Mouse (Mus musculus) stomach, embryonic 14.5 days (tissue): Measurements from ENCODE around the gene Cpa5. TPM values are rescaled to one million over a fixed set of nuclear protein-coding genes. Genes with fewer than 3 reads are reported as not detected.

Experiments
- ATAC-seq: fragments of 200-750 bp; cut with Nextera tagmentation; 2 replicates; pipeline ENCODE4 v1.8.0; 2017; ENCODE audit warnings: low read depth, moderate TSS enrichment; ENCODE audit not compliant: insufficient number of reproducible peaks, insufficient read depth, low FRiP score
- H3K27ac ChIP-seq: fragments of 300-500 bp; sonication (generic); 2 replicates; pipeline ENCODE4 v1.5.1; 2014; ENCODE audit warnings: mild to moderate bottlenecking, low read length, moderate library complexity, mixed read lengths
- H3K27me3 ChIP-seq: fragments of 300-500 bp; sonication (generic); 2 replicates; pipeline ENCODE4 v1.6.1; 2014; ENCODE audit warnings: low read length, control low read depth, mixed read lengths; ENCODE audit not compliant: control insufficient read depth, insufficient read depth
- H3K36me3 ChIP-seq: fragments of 300-500 bp; sonication (generic); 2 replicates; pipeline ENCODE4 v1.6.1; 2014; ENCODE audit warnings: mild to moderate bottlenecking, control low read depth, low read length, moderate library complexity, mixed read lengths; ENCODE audit not compliant: control insufficient read depth, insufficient read depth
- H3K4me1 ChIP-seq: fragments of 300-500 bp; sonication (generic); 2 replicates; pipeline ENCODE4 v1.6.1; 2014; ENCODE audit warnings: low read length, control low read depth, mixed read lengths; ENCODE audit not compliant: control insufficient read depth, insufficient read depth
- H3K4me2 ChIP-seq: fragments of 300-500 bp; sonication (generic); replicated peaks from 2 replicates; pipeline ENCODE4 v1.6.1; 2014; ENCODE audit warnings: low read depth, low read length, control low read depth
- H3K4me3 ChIP-seq: fragments of 300-500 bp; sonication (generic); 2 replicates; pipeline ENCODE4 v1.5.1; 2014; ENCODE audit warnings: low read depth, low read length, control low read depth
- H3K9ac ChIP-seq: fragments of 300-500 bp; sonication (generic); replicated peaks from 2 replicates; pipeline ENCODE4 v1.6.1; 2014; ENCODE audit warnings: low read depth, mild to moderate bottlenecking, control low read depth, low read length, moderate library complexity, mixed read lengths
- H3K9me3 ChIP-seq: fragments of 300-500 bp; sonication (generic); 2 replicates; pipeline ENCODE4 v1.6.1; 2016; ENCODE audit warnings: low read depth, low read length, control low read depth; ENCODE audit not compliant: control insufficient read depth
- WGBS: fragments of 180-500 bp; shearing (Covaris S2); extraction: QIAGEN DNeasy Blood & Tissue Kit; methylation state at CpG from one replicate; pipeline ENCODE4 v1.1.7; 2014; 5-methylcytosine and 5-hydroxymethylcytosine counted together
- polyA plus RNA-seq: library from polyadenylated mRNA; unstranded; fragments of >200 nt; fragmentation: Nextera tagmentation; extraction: Ambion mirVana; gene quantifications from 2 replicates; pipeline ENCODE4 v1.2.1, GENCODE M21; 2014

Gene Cpa5
- polyA plus RNA-seq: 0.13 and 0.15 TPM in 2 replicates

- Histone ChIP-seq H3K27ac (no peak within 1 kb of the TSS), H3K4me1 (peaks cover 2% of the 10 kb centered on the region), H3K4me3 (no peak within 1 kb of the TSS), H3K36me3 (no peaks in the 10 kb centered on the region), H3K9me3 (no peaks in the 10 kb centered on the region), H3K27me3 (no peaks in the 10 kb centered on the region), H3K9ac (no peak within 1 kb of the TSS), H3K4me2 (no peak within 1 kb of the TSS)
- 97% methylated on average over 7 of the region's 7 CpGs for WGBS
- no peak for ATAC-seq
Measured at GRCm38 (mm10) chr6:30610710-30611109, at the start of gene Cpa5. Gene Cpa5, plus strand, starts transcription at chr6:30611010.

- WGBS: 73% methylated on average over 4 of the region's 4 CpGs
- H3K4me1 ChIP-seq: no peaks in the 10 kb centered on the region
Measured at GRCm38 (mm10) chr6:30562132-30562531, 48.7 kb upstream of the Cpa5 start.

GRCm38 (mm10) chr6:30563575-30563974 is 47.2 kb upstream of the Cpa5 start:
- Histone ChIP-seq H3K4me3 (no peak overlapping the region), H3K27ac (no peak overlapping the region), H3K9me3 (no peaks in the 10 kb centered on the region), H3K4me2 (no peak overlapping the region), H3K36me3 (no peaks in the 10 kb centered on the region), H3K4me1 (no peaks in the 10 kb centered on the region), H3K9ac (no peak overlapping the region), H3K27me3 (no peaks in the 10 kb centered on the region)
- WGBS: 68% methylated on average over 6 of the region's 6 CpGs
- ATAC-seq: peak; percentile 49; the same call in 1 of the 2 replicates

More at GRCm38 (mm10) chr6:30562132-30562531, 48.7 kb upstream of the Cpa5 start:
- ATAC-seq: no peak
- no peaks in the 10 kb centered on the region for H3K27me3 ChIP-seq
- no peaks in the 10 kb centered on the region for H3K36me3 ChIP-seq
- no peak overlapping the region for H3K4me3 ChIP-seq
- H3K27ac ChIP-seq: no peak overlapping the region
- H3K9ac ChIP-seq: no peak overlapping the region
- no peak overlapping the region for H3K4me2 ChIP-seq
- H3K9me3 ChIP-seq: no peaks in the 10 kb centered on the region

DNA sequence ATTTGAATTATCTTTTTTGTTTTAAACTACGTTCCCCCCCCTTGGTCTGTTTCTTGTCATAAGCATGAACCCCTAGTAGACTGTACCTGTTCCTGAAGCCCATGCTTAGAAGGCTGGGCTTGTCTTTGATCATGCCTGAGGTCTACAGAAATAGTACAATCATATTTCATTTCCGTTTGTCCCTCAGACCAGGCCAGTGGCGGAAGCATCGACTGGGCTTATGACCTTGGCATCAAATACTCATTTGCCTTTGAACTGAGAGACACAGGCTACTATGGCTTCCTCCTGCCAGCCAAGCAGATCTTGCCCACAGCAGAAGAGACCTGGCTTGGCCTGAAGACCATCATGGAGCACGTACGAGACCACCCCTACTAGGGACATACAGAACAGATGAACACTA is 46.8 kb upstream of the Cpa5 start:
- H3K4me3 ChIP-seq: no peak overlapping the region
- WGBS: 86% methylated on average over 6 of the region's 6 CpGs
- H3K9me3 ChIP-seq: no peaks in the 10 kb centered on the region
- no peaks in the 10 kb centered on the region for H3K36me3 ChIP-seq
- ATAC-seq: no peak
- H3K27ac ChIP-seq: no peak overlapping the region
- H3K4me1 ChIP-seq: no peaks in the 10 kb centered on the region
- H3K9ac ChIP-seq: no peak overlapping the region
- H3K27me3 ChIP-seq: no peaks in the 10 kb centered on the region
- no peak overlapping the region for H3K4me2 ChIP-seq

DNA sequence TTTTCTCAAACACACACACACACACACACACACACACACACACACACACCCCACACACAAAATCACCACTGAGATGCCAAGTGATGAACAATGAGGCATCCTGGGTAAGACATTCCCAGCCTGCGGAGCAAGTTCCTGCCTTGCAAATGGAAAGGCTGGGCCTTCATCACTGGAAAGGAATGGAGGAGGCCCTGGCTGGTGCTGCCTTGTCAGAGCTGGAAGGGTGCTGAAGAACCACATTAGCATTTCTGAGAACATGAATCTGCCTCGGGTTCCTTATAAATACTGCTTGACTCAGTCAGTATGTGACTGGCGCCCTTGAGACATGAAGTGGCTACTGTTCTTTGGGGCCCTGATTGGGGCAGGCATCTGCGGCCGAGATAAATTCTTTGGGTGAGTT is 42.7 kb upstream of the Cpa5 start, which contains the start of gene Cpa4:
Gene Cpa4, plus strand, starts transcription at position 301 of the 400 bp plus-strand sequence.
- Histone ChIP-seq H3K36me3 (no peaks in the 10 kb centered on the region), H3K9ac (no peak within 1 kb of the TSS), H3K4me2 (no peak within 1 kb of the TSS), H3K27ac (no peak within 1 kb of the TSS), H3K9me3 (no peaks in the 10 kb centered on the region), H3K4me1 (peaks cover 4% of the 10 kb centered on the region), H3K27me3 (no peaks in the 10 kb centered on the region), H3K4me3 (no peak within 1 kb of the TSS)
- ATAC-seq: no peak
- 71% methylated on average over 5 of the region's 5 CpGs for WGBS

- Histone ChIP-seq H3K4me1 (peaks cover 6% of the 10 kb centered on the region), H3K9me3 (no peaks in the 10 kb centered on the region), H3K27ac (no peak overlapping the region), H3K27me3 (no peaks in the 10 kb centered on the region), H3K36me3 (no peaks in the 10 kb centered on the region), H3K4me3 (no peak overlapping the region), H3K9ac (no peak overlapping the region), H3K4me2 (no peak overlapping the region)
- WGBS: 63% methylated on average over 10 of the region's 10 CpGs
- ATAC-seq: no peak
Measured at GRCm38 (mm10) chr6:30569331-30569730, 41.5 kb upstream of the Cpa5 start.

- no peak overlapping the region for H3K27ac ChIP-seq
- no peak overlapping the region for H3K4me2 ChIP-seq
- H3K4me3 ChIP-seq: no peak overlapping the region
- ATAC-seq: no peak
- no peak overlapping the region for H3K9ac ChIP-seq
- H3K9me3 ChIP-seq: no peaks in the 10 kb centered on the region
- H3K27me3 ChIP-seq: no peaks in the 10 kb centered on the region
- 72% methylated on average over 5 of the region's 5 CpGs for WGBS
- peaks cover 6% of the 10 kb centered on the region for H3K4me1 ChIP-seq
- no peaks in the 10 kb centered on the region for H3K36me3 ChIP-seq
Measured at GRCm38 (mm10) chr6:30570012-30570411, 40.8 kb upstream of the Cpa5 start.

GRCm38 (mm10) chr6:30572456-30573311 is 38.1 kb upstream of the Cpa5 start:
- H3K4me3 ChIP-seq: no peak overlapping the region
- peaks cover 14% of the 10 kb centered on the region for H3K4me1 ChIP-seq
- WGBS: 54% methylated on average over 20 of the region's 20 CpGs
- no peak overlapping the region for H3K4me2 ChIP-seq
- ATAC-seq: peak; percentile 46; the same call in 1 of the 2 replicates
- no peaks in the 10 kb centered on the region for H3K9me3 ChIP-seq
- H3K27ac ChIP-seq: peak overlapping the region; percentile 80
- no peak overlapping the region for H3K9ac ChIP-seq
- H3K36me3 ChIP-seq: no peaks in the 10 kb centered on the region
- no peaks in the 10 kb centered on the region for H3K27me3 ChIP-seq
